Mouse (Mus musculus): ENCODE data around the gene Cspg4. TPM values are rescaled to one million over a fixed set of nuclear protein-coding genes. Genes with fewer than 3 reads are reported as not detected.
"Not testable (repeated sequence)": the region's sequence is repeated elsewhere in the genome, so short reads cannot be mapped to it uniquely, and the experiment has no call there.

Cspg4 gene
- total and polyA plus RNA-seq, 2 experiments from 2014 or later = 7.6 to 42.1 TPM

DNA sequence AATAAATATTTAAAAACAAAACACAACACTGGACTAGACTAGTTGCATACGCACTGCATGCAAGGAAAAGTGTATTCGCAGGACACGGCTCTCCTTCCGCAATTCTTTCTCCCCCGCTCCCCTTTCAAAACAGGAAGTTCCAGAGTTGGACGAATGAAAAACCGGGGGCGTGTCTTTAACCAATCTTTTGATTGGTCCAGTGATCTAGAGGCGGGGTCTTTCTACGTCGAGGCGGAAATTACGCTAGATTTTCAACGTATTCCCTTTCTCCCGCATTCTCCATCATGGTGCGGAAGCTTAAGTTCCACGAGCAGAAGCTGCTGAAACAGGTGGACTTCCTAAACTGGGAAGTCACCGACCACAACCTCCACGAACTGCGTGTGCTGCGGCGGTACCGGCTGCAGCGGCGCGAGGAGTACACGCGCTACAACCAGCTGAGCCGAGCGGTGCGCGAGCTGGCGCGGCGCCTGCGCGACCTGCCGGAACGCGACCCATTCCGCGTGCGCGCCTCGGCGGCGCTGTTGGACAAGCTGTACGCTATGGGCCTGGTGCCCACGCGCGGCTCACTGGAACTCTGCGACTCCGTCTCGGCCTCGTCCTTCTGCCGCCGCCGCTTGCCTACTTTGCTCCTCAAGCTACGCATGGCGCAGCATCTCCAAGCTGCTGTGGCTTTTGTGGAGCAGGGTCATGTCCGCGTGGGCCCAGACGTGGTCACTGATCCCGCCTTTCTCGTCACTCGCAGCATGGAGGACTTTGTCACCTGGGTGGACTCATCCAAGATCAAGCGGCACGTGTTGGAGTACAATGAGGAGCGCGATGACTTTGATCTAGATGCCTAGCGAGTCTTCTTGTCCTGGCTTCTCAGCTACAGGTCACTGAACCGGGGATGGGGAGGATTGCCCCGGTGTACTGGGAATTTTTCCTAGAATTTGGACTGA, 72.7 kb downstream of the Cspg4 start, which contains the start of gene Imp3:
Gene Imp3 (plus strand): TSS at position 253 of the 938 bp plus-strand sequence.
- peak within 1 kb of the TSS; percentile 90 for H3K27ac ChIP-seq
- peak within 1 kb of the TSS; percentile 76 for H3K4me3 ChIP-seq (ENCODE audit: low read length)
- TF ChIP-seq CTCF (IDR thresholded peaks at IDR 0.05; ENCODE audit: low read depth) = peak; percentile 42
- no peaks in the 10 kb centered on the region for H3K9me3 ChIP-seq (ENCODE audit: low read length)
- no peaks in the 10 kb centered on the region for H3K27me3 ChIP-seq (ENCODE audit: insufficient read depth, low read length)
- WGBS = under 1% methylated on average over 73 of the region's 73 CpGs
- peak within 1 kb of the TSS; percentile 64 for H3K4me2 ChIP-seq (ENCODE audit: low read depth, low read length)
- peak within 1 kb of the TSS; percentile 61 for H3K9ac ChIP-seq (replicated peaks; ENCODE audit: low read length)
- ATAC-seq (peak; percentile 96), DNase-seq (ENCODE audit: low spot score) (peak; percentile 98)
- peaks cover 8% of the 10 kb centered on the region for H3K4me1 ChIP-seq (ENCODE audit: insufficient read depth, low read length)
- no peaks in the 10 kb centered on the region for H3K36me3 ChIP-seq (ENCODE audit: insufficient read depth, low read length)

DNA sequence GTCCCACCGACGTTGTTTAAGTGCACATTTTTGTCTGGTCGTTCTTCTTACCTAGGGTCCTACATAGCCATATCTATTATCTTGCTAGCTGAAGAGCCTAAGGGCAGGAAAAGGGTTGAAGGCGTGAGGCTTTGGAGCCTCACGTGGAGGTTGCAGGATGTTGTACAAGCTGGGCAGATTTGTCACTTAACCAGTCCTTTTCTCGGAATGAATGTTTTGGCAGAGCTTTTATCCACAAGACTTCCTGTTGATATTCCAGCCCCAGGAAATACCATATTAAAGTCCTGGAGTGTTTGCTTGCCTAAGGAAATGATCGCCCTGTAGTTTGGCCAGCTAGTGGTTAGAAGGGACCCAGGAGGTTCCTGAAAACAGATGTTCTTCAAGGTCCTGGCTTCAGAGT, 73.5 kb downstream of the Cspg4 start:
- peaks cover 8% of the 10 kb centered on the region for H3K4me1 ChIP-seq (ENCODE audit: insufficient read depth, low read length)
- DNase-seq (ENCODE audit: low spot score) (peak; percentile 42), ATAC-seq (no peak)
- no peaks in the 10 kb centered on the region for H3K36me3 ChIP-seq (ENCODE audit: insufficient read depth, low read length)
- H3K4me2 ChIP-seq (ENCODE audit: low read depth, low read length) = peak overlapping the region; percentile 64
- peak overlapping the region; percentile 90; the same call in 1 of the 2 replicates for H3K27ac ChIP-seq
- no peaks in the 10 kb centered on the region for H3K27me3 ChIP-seq (ENCODE audit: insufficient read depth, low read length)
- TF ChIP-seq CTCF (IDR thresholded peaks at IDR 0.05; ENCODE audit: low read depth) = no peak
- H3K9me3 ChIP-seq (ENCODE audit: low read length) = no peaks in the 10 kb centered on the region
- WGBS = 6% methylated on average over 7 of the region's 7 CpGs
- H3K4me3 ChIP-seq (ENCODE audit: low read length) = peak overlapping the region; percentile 76
- peak overlapping the region; percentile 61; the same call in 1 of the 2 replicates for H3K9ac ChIP-seq (replicated peaks; ENCODE audit: low read length)

DNA sequence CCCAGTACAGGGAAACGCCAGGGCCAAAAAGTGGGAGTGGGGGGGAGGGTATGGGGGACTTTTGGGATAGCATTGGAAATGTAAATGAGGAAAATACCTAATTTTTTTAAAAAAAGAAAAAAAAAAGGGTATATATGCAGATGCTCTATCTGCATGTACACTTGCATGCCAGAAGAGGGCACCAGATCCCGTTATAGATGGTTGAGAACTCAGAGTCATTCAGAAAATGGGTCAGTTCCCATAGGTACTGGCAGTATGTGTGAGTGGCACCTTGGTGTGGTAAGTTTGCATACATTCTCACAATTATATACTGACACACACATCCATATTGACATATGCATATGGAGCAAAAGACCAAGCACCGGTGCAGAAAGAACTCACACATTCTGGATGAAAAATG, 82.6 kb downstream of the Cspg4 start:
- ATAC-seq; H3K4me3 ChIP-seq (ENCODE audit: low read length); H3K4me1 ChIP-seq (ENCODE audit: insufficient read depth, low read length); H3K36me3 ChIP-seq (ENCODE audit: insufficient read depth, low read length); H3K27ac ChIP-seq; H3K9ac ChIP-seq (replicated peaks; ENCODE audit: low read length); H3K9me3 ChIP-seq (ENCODE audit: low read length); H3K27me3 ChIP-seq (ENCODE audit: insufficient read depth, low read length); H3K4me2 ChIP-seq (ENCODE audit: low read depth, low read length): not testable (repeated sequence)
- peak; percentile 78 for TF ChIP-seq CTCF (IDR thresholded peaks at IDR 0.05; ENCODE audit: low read depth)
- 27% methylated on average over 3 of the region's 3 CpGs for WGBS
- peak; percentile 74 for DNase-seq (ENCODE audit: low spot score)

DNA sequence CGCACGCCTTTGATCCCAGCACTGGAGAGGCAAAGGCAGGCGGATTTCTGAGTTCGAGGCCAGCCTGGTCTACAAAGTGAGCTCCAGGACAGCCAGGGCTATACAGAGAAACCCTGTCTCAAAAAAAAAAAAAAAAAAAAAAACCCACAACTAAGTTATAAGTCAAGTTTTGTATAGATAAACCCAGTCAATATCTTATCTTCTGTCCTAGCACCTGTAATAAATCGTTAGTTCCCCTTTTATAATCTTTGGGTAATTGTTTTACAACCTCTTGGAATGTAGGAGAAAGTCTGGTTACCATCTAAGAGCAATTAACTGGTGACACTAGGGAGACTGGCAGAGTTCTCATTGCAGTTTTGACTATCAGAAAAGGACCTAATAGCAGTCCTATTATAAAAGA, 83.9 kb downstream of the Cspg4 start:
- not testable (repeated sequence) for H3K9ac ChIP-seq (replicated peaks; ENCODE audit: low read length); H3K36me3 ChIP-seq (ENCODE audit: insufficient read depth, low read length); H3K9me3 ChIP-seq (ENCODE audit: low read length); H3K4me1 ChIP-seq (ENCODE audit: insufficient read depth, low read length); H3K27me3 ChIP-seq (ENCODE audit: insufficient read depth, low read length); H3K27ac ChIP-seq; H3K4me2 ChIP-seq (ENCODE audit: low read depth, low read length); DNase-seq (ENCODE audit: low spot score); H3K4me3 ChIP-seq (ENCODE audit: low read length); ATAC-seq
- WGBS = 89% methylated on average over 5 of the region's 5 CpGs

Other genes with a start within 250 kb of the Cspg4 start
- gene Lingo1, start 68.6 kb upstream of the Cspg4 start, total RNA-seq (2014; rRNA removed) = 181 and 192 TPM in 2 replicates
- gene Lingo1, start 68.6 kb upstream of the Cspg4 start, polyA plus RNA-seq (2015; fragmentation: Nextera tagmentation; extraction: Ambion mirVana) = 81.0 and 88.6 TPM in 2 replicates
- gene Odf3l1, start 354 bp upstream of the Cspg4 start, total RNA-seq (2014; rRNA removed) = 0.42 TPM in 1 of 2 replicates, not detected in the other
- gene Odf3l1, start 354 bp upstream of the Cspg4 start, polyA plus RNA-seq (2015; fragmentation: Nextera tagmentation; extraction: Ambion mirVana) = 0.14 and 0.16 TPM in 2 replicates
- gene Snx33, start 63.3 kb downstream of the Cspg4 start, total RNA-seq (2014; rRNA removed) = 6.7 and 9.7 TPM in 2 replicates
- 2.3 and 2.4 TPM in 2 replicates for gene Snx33, start 63.3 kb downstream of the Cspg4 start, polyA plus RNA-seq (2015; fragmentation: Nextera tagmentation; extraction: Ambion mirVana)
- 142 and 178 TPM in 2 replicates for gene Imp3, start 72.4 kb downstream of the Cspg4 start, total RNA-seq (2014; rRNA removed)
- 77.2 and 80.5 TPM in 2 replicates for gene Imp3, start 72.4 kb downstream of the Cspg4 start, polyA plus RNA-seq (2015; fragmentation: Nextera tagmentation; extraction: Ambion mirVana)
- 11.3 and 17.6 TPM in 2 replicates for gene Snupn, start 85.8 kb downstream of the Cspg4 start, total RNA-seq (2014; rRNA removed)
- 22.4 and 22.6 TPM in 2 replicates for gene Snupn, start 85.8 kb downstream of the Cspg4 start, polyA plus RNA-seq (2015; fragmentation: Nextera tagmentation; extraction: Ambion mirVana)
- gene Ptpn9, start 129.9 kb downstream of the Cspg4 start, total RNA-seq (2014; rRNA removed) = 52.1 and 53.5 TPM in 2 replicates
- 22.5 and 23.0 TPM in 2 replicates for gene Ptpn9, start 129.9 kb downstream of the Cspg4 start, polyA plus RNA-seq (2015; fragmentation: Nextera tagmentation; extraction: Ambion mirVana)
- 45.7 and 51.4 TPM in 2 replicates for gene Sin3a, start 207.0 kb downstream of the Cspg4 start, total RNA-seq (2014; rRNA removed)
- 13.8 and 16.4 TPM in 2 replicates for gene Sin3a, start 207.0 kb downstream of the Cspg4 start, polyA plus RNA-seq (2015; fragmentation: Nextera tagmentation; extraction: Ambion mirVana)